In the genomic region with DNA sequence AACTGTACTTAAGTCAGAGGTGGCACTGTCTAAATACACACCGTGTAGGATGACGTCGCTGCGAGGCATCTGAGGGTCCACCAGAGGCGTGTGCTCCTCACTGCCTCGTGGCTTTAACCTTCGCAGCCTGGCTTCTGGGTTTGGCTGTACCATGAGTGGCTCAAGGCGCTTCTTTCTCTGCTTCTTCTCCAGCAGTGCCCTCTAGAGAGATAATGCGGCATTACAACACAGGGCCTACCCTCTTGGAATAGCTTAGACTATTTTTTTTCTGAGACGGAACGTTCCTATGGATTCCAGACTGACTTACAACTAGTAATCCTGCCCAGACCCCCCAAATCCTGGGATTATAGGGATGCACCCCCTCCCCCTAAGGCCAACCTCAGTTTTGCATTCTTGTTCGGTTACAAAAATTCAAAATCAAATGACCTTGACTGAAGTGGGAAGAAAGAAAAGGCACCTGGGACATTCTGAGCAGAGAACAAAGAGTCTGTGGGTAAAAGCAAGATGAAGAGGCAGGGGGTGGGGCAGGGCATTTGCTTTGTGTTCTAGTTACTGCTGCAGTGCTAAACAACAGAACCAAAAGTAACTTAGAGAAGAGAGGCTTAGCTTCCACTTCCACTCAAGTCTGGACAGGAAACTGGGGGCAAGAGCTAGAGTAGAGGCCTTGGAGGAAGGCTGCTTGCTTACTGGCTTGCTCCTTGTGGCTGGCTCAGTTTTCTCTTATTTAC, we compare ENCODE assay signal across 8 mouse cellular contexts. TPM values are rescaled to one million over a fixed set of nuclear protein-coding genes. Genes with fewer than 3 reads are reported as not detected.
DNase-seq lines count a peak whose midpoint lies in the region; ATAC-seq lines count a peak whose summit lies in the region.

No protein-coding gene starts in this region.

- DNase-seq in Muller cell, postnatal 12 days (ENCODE audit: inconsistent ontology term) = peak; percentile 66
- peak; percentile 79 to 88 for DNase-seq in cerebellum, adult 18-20 months
- peak; percentile 74 for DNase-seq in hindbrain, embryonic 10.5 days (ENCODE audit: low spot score)
- peak; percentile 67 for DNase-seq in layer of hippocampus, adult 9-10 months (ENCODE audit: low spot score)
- peak; percentile 67 for DNase-seq in ovary, postnatal 36 days (ENCODE audit: low spot score)
- peak; percentile 33 to 72 for DNase-seq in urinary bladder, postnatal 4 days (ENCODE audit: low spot score in 2 of 2)

- H3K4me1 ChIP-seq in hindbrain, embryonic 10.5 days (replicated peaks) = peaks cover 18% of the 10 kb centered on the region
- peaks cover 12% of the 10 kb centered on the region for H3K4me1 ChIP-seq in lung, embryonic 16.5 days (replicated peaks; ENCODE audit: control insufficient read depth, insufficient read depth, low read length)

- peaks cover 68% of the 10 kb centered on the region for H3K36me3 ChIP-seq in hindbrain, embryonic 10.5 days
- peaks cover 16% of the 10 kb centered on the region for H3K36me3 ChIP-seq in lung, embryonic 16.5 days (ENCODE audit: control insufficient read depth, insufficient read depth, low read length)

- H3K9me3 ChIP-seq in hindbrain, embryonic 10.5 days = peaks cover 16% of the 10 kb centered on the region
- H3K9me3 ChIP-seq in lung, embryonic 16.5 days (ENCODE audit: control insufficient read depth, low read length) = no peaks in the 10 kb centered on the region

- H3K27me3 ChIP-seq in hindbrain, embryonic 10.5 days (ENCODE audit: insufficient read depth, poor library complexity, severe bottlenecking) = no peaks in the 10 kb centered on the region
- no peaks in the 10 kb centered on the region for H3K27me3 ChIP-seq in lung, embryonic 16.5 days (ENCODE audit: control insufficient read depth, insufficient read depth, low read depth, low read length)

- H3K27ac ChIP-seq in hindbrain, embryonic 10.5 days = peak overlapping the region; percentile 50
- H3K27ac ChIP-seq in lung, embryonic 16.5 days (ENCODE audit: low read length) = no peak overlapping the region

- no peak overlapping the region for H3K4me3 ChIP-seq in hindbrain, embryonic 10.5 days
- H3K4me3 ChIP-seq in lung, embryonic 16.5 days (ENCODE audit: low read length) = no peak overlapping the region

- H3K4me2 ChIP-seq in lung, embryonic 16.5 days (ENCODE audit: low read depth, low read length) = peak overlapping the region; percentile 28; the same call in 1 of the 2 replicates

- 22% methylated on average over 12 of the region's 12 CpGs for WGBS in hindbrain, embryonic 10.5 days
- WGBS in lung, embryonic 16.5 days = 10% methylated on average over 12 of the region's 12 CpGs

- ATAC-seq in frontal cortex, adult (ENCODE audit: low TSS enrichment) = peak; percentile 82
- ATAC-seq in lung, embryonic 16.5 days (ENCODE audit: low read depth) = peak; percentile 56

- H3K9ac ChIP-seq in lung, embryonic 16.5 days (ENCODE audit: low read length) = no peak overlapping the region

RNA-seq across cellular contexts. Expression of gene Tulp3, which starts 21.1 kb away (rescaled TPM):
- 19.1 and 21.4 TPM in 2 replicates for polyA plus RNA-seq in hindbrain, embryonic 10.5 days (2016; fragmentation: Nextera tagmentation; extraction: Ambion mirVana)
- polyA plus RNA-seq in lung, embryonic 16.5 days (2015; fragmentation: Nextera tagmentation; extraction: Ambion mirVana) = 19.3 and 21.6 TPM in 2 replicates

RNA-seq across cellular contexts. Expression of gene Rhno1, which starts 28.1 kb away (rescaled TPM):
- 177 and 192 TPM in 2 replicates for polyA plus RNA-seq in hindbrain, embryonic 10.5 days (2016; fragmentation: Nextera tagmentation; extraction: Ambion mirVana)
- 113 and 117 TPM in 2 replicates for polyA plus RNA-seq in lung, embryonic 16.5 days (2015; fragmentation: Nextera tagmentation; extraction: Ambion mirVana)

RNA-seq across cellular contexts. Expression of gene Foxm1, which starts 28.2 kb away (rescaled TPM):
- polyA plus RNA-seq in hindbrain, embryonic 10.5 days (2016; fragmentation: Nextera tagmentation; extraction: Ambion mirVana) = 61.2 and 67.0 TPM in 2 replicates
- polyA plus RNA-seq in lung, embryonic 16.5 days (2015; fragmentation: Nextera tagmentation; extraction: Ambion mirVana) = 39.6 and 43.2 TPM in 2 replicates

RNA-seq across cellular contexts. Expression of gene Tead4, which starts 33.9 kb away (rescaled TPM):
- 2.5 and 2.9 TPM in 2 replicates for polyA plus RNA-seq in hindbrain, embryonic 10.5 days (2016; fragmentation: Nextera tagmentation; extraction: Ambion mirVana)
- 5.5 and 5.9 TPM in 2 replicates for polyA plus RNA-seq in lung, embryonic 16.5 days (2015; fragmentation: Nextera tagmentation; extraction: Ambion mirVana)

RNA-seq across cellular contexts. Expression of gene Tex52, which starts 40.7 kb away (rescaled TPM):
- polyA plus RNA-seq in hindbrain, embryonic 10.5 days (2016; fragmentation: Nextera tagmentation; extraction: Ambion mirVana) = 0.62 and 0.86 TPM in 2 replicates
- polyA plus RNA-seq in lung, embryonic 16.5 days (2015; fragmentation: Nextera tagmentation; extraction: Ambion mirVana) = 0.31 and 0.65 TPM in 2 replicates
